Mouse (Mus musculus): ENCODE results near the gene Spock2. TPM values are rescaled to one million over a fixed set of nuclear protein-coding genes. Genes with fewer than 3 reads are reported as not detected.

Gene Spock2
- polyA plus RNA-seq, 1 experiment from 2014 or later = 23.5 TPM

GRCm38 (mm10) chr10:60097774-60098173 is 8.2 kb upstream of the Spock2 start:
- no peak for DNase-seq (ENCODE audit: low spot score)
- Histone ChIP-seq H3K9ac (ENCODE audit: low read length) (no peak overlapping the region), H3K4me2 (ENCODE audit: low read length) (no peak overlapping the region), H3K4me1 (ENCODE audit: control insufficient read depth, insufficient read depth, low read length) (no peaks in the 10 kb centered on the region), H3K36me3 (ENCODE audit: control insufficient read depth, insufficient read depth, low read length) (no peaks in the 10 kb centered on the region), H3K27me3 (replicated peaks; ENCODE audit: control insufficient read depth, insufficient read depth, low read length) (no peaks in the 10 kb centered on the region), H3K4me3 (ENCODE audit: low read depth, low read length) (no peak overlapping the region), H3K9me3 (replicated peaks; ENCODE audit: control insufficient read depth, low read length) (no peaks in the 10 kb centered on the region), H3K27ac (ENCODE audit: low read depth, low read length) (no peak overlapping the region)
- 88% methylated on average over 5 of the region's 5 CpGs for WGBS
- ATAC-seq = no peak

GRCm38 (mm10) chr10:60105391-60106145 is 451 bp upstream of the Spock2 start:
- peaks cover 6% of the 10 kb centered on the region; the same call in 1 of the 2 replicates for H3K27me3 ChIP-seq (replicated peaks; ENCODE audit: control insufficient read depth, insufficient read depth, low read length)
- peak overlapping the region; percentile 79; the same call in 1 of the 2 replicates for H3K27ac ChIP-seq (ENCODE audit: low read depth, low read length)
- DNase-seq (ENCODE audit: low spot score) = peak; percentile 32

GRCm38 (mm10) chr10:60106531-60107186 is 640 bp downstream of the Spock2 start:
- peak overlapping the region; percentile 93 for H3K4me2 ChIP-seq (ENCODE audit: low read length)

More at GRCm38 (mm10) chr10:60105391-60106145, 451 bp upstream of the Spock2 start:
- Histone ChIP-seq H3K4me3 (ENCODE audit: low read depth, low read length) (peak overlapping the region; percentile 59), H3K9me3 (replicated peaks; ENCODE audit: control insufficient read depth, low read length) (no peaks in the 10 kb centered on the region), H3K4me1 (ENCODE audit: control insufficient read depth, insufficient read depth, low read length) (peaks cover 11% of the 10 kb centered on the region), H3K9ac (ENCODE audit: low read length) (peak overlapping the region; percentile 82), H3K4me2 (ENCODE audit: low read length) (peak overlapping the region; percentile 93), H3K36me3 (ENCODE audit: control insufficient read depth, insufficient read depth, low read length) (no peaks in the 10 kb centered on the region)
- WGBS = 13% methylated on average over 20 of the region's 20 CpGs
- ATAC-seq = peak; percentile 59

DNA sequence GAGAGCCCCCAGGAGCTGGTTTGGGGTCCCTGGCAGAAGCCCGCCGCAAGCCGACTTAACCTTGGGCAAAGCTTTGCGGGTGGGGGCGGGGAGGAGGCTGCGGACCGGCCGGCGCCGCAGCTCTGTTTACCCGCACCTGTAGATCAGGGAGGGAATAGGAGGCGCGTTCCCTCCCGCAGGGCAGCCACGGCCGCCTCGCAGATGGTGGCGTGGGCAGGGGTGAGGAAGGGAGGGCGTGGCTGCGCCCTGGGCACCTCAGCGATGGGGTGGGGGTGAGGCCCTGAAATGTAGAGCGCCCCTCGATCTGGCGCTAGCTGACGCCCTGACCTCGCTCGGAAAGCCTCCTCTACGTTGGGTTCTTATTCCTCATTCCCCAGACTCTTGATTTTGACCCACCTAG is 1.4 kb downstream of the Spock2 start:
- no peaks in the 10 kb centered on the region for H3K36me3 ChIP-seq (ENCODE audit: control insufficient read depth, insufficient read depth, low read length)
- no peak for ATAC-seq
- DNase-seq (ENCODE audit: low spot score) = peak; percentile 23
- H3K9me3 ChIP-seq (replicated peaks; ENCODE audit: control insufficient read depth, low read length) = no peaks in the 10 kb centered on the region
- peak overlapping the region; percentile 82 for H3K9ac ChIP-seq (ENCODE audit: low read length)
- H3K4me2 ChIP-seq (ENCODE audit: low read length) = peak overlapping the region; percentile 93
- H3K27me3 ChIP-seq (replicated peaks; ENCODE audit: control insufficient read depth, insufficient read depth, low read length) = peaks cover 6% of the 10 kb centered on the region; the same call in 1 of the 2 replicates
- WGBS = under 1% methylated on average over 28 of the region's 28 CpGs
- H3K27ac ChIP-seq (ENCODE audit: low read depth, low read length) = no peak overlapping the region
- H3K4me1 ChIP-seq (ENCODE audit: control insufficient read depth, insufficient read depth, low read length) = peaks cover 11% of the 10 kb centered on the region
- peak overlapping the region; percentile 59 for H3K4me3 ChIP-seq (ENCODE audit: low read depth, low read length)

More at GRCm38 (mm10) chr10:60106531-60107186, 640 bp downstream of the Spock2 start:
- WGBS = under 1% methylated on average over 54 of the region's 57 CpGs
- Histone ChIP-seq H3K4me3 (ENCODE audit: low read depth, low read length) (peak overlapping the region; percentile 59), H3K27ac (ENCODE audit: low read depth, low read length) (peak overlapping the region; percentile 79), H3K9ac (ENCODE audit: low read length) (peak overlapping the region; percentile 82), H3K36me3 (ENCODE audit: control insufficient read depth, insufficient read depth, low read length) (no peaks in the 10 kb centered on the region), H3K9me3 (replicated peaks; ENCODE audit: control insufficient read depth, low read length) (no peaks in the 10 kb centered on the region), H3K27me3 (replicated peaks; ENCODE audit: control insufficient read depth, insufficient read depth, low read length) (peaks cover 6% of the 10 kb centered on the region; the same call in 1 of the 2 replicates), H3K4me1 (ENCODE audit: control insufficient read depth, insufficient read depth, low read length) (peaks cover 11% of the 10 kb centered on the region)
- peak; percentile 66 for DNase-seq (ENCODE audit: low spot score)
- ATAC-seq = peak; percentile 76

- H3K9ac ChIP-seq (ENCODE audit: low read length) = peak overlapping the region; percentile 82; the same call in 1 of the 2 replicates
- H3K4me3 ChIP-seq (ENCODE audit: low read depth, low read length) = peak overlapping the region; percentile 59
- ATAC-seq (no peak), DNase-seq (ENCODE audit: low spot score) (no peak)
- H3K27me3 ChIP-seq (replicated peaks; ENCODE audit: control insufficient read depth, insufficient read depth, low read length) = peaks cover 6% of the 10 kb centered on the region; the same call in 1 of the 2 replicates
- peak overlapping the region; percentile 93 for H3K4me2 ChIP-seq (ENCODE audit: low read length)
- H3K9me3 ChIP-seq (replicated peaks; ENCODE audit: control insufficient read depth, low read length) = no peaks in the 10 kb centered on the region
- WGBS = 34% methylated on average over 16 of the region's 17 CpGs
- H3K4me1 ChIP-seq (ENCODE audit: control insufficient read depth, insufficient read depth, low read length) = peaks cover 15% of the 10 kb centered on the region
- no peak overlapping the region for H3K27ac ChIP-seq (ENCODE audit: low read depth, low read length)
- H3K36me3 ChIP-seq (ENCODE audit: control insufficient read depth, insufficient read depth, low read length) = no peaks in the 10 kb centered on the region
Observed at GRCm38 (mm10) chr10:60108321-60109111, 2.5 kb downstream of the Spock2 start.

- Histone ChIP-seq H3K4me1 (ENCODE audit: control insufficient read depth, insufficient read depth, low read length) (peaks cover 16% of the 10 kb centered on the region), H3K9ac (ENCODE audit: low read length) (no peak overlapping the region), H3K27ac (ENCODE audit: low read depth, low read length) (no peak overlapping the region), H3K27me3 (replicated peaks; ENCODE audit: control insufficient read depth, insufficient read depth, low read length) (peaks cover 6% of the 10 kb centered on the region; the same call in 1 of the 2 replicates), H3K4me3 (ENCODE audit: low read depth, low read length) (no peak overlapping the region), H3K36me3 (ENCODE audit: control insufficient read depth, insufficient read depth, low read length) (no peaks in the 10 kb centered on the region), H3K9me3 (replicated peaks; ENCODE audit: control insufficient read depth, low read length) (no peaks in the 10 kb centered on the region), H3K4me2 (ENCODE audit: low read length) (no peak overlapping the region)
- ATAC-seq (no peak), DNase-seq (ENCODE audit: low spot score) (no peak)
- 78% methylated on average over 8 of the region's 8 CpGs for WGBS
Observed at GRCm38 (mm10) chr10:60109336-60109735, 3.3 kb downstream of the Spock2 start.

GRCm38 (mm10) chr10:60109989-60110388 is 4.0 kb downstream of the Spock2 start:
- H3K9me3 ChIP-seq (replicated peaks; ENCODE audit: control insufficient read depth, low read length) = no peaks in the 10 kb centered on the region
- no peak overlapping the region for H3K4me3 ChIP-seq (ENCODE audit: low read depth, low read length)
- peaks cover 6% of the 10 kb centered on the region; the same call in 1 of the 2 replicates for H3K27me3 ChIP-seq (replicated peaks; ENCODE audit: control insufficient read depth, insufficient read depth, low read length)
- ATAC-seq (no peak), DNase-seq (ENCODE audit: low spot score) (no peak)
- WGBS = 72% methylated on average over 8 of the region's 8 CpGs
- H3K9ac ChIP-seq (ENCODE audit: low read length) = no peak overlapping the region
- H3K4me1 ChIP-seq (ENCODE audit: control insufficient read depth, insufficient read depth, low read length) = peaks cover 17% of the 10 kb centered on the region
- H3K4me2 ChIP-seq (ENCODE audit: low read length) = no peak overlapping the region
- no peaks in the 10 kb centered on the region for H3K36me3 ChIP-seq (ENCODE audit: control insufficient read depth, insufficient read depth, low read length)
- no peak overlapping the region for H3K27ac ChIP-seq (ENCODE audit: low read depth, low read length)

- 0 out of 2 replicates have a peak, but pooled peaks cover 5% of the 10 kb centered on the region for H3K27me3 ChIP-seq (replicated peaks; ENCODE audit: control insufficient read depth, insufficient read depth, low read length)
- H3K4me1 ChIP-seq (ENCODE audit: control insufficient read depth, insufficient read depth, low read length) = peaks cover 17% of the 10 kb centered on the region
- no peak for ATAC-seq
- H3K4me2 ChIP-seq (ENCODE audit: low read length) = no peak overlapping the region
- H3K27ac ChIP-seq (ENCODE audit: low read depth, low read length) = no peak overlapping the region
- H3K9ac ChIP-seq (ENCODE audit: low read length) = no peak overlapping the region
- WGBS = 93% methylated on average over 10 of the region's 10 CpGs
- no peaks in the 10 kb centered on the region for H3K9me3 ChIP-seq (replicated peaks; ENCODE audit: control insufficient read depth, low read length)
- no peak overlapping the region for H3K4me3 ChIP-seq (ENCODE audit: low read depth, low read length)
- DNase-seq (ENCODE audit: low spot score) = no peak
- no peaks in the 10 kb centered on the region for H3K36me3 ChIP-seq (ENCODE audit: control insufficient read depth, insufficient read depth, low read length)
Observed at GRCm38 (mm10) chr10:60110908-60111475, 5.0 kb downstream of the Spock2 start.
